ENCODE assay signal across 10 mouse cellular contexts in the genomic region with DNA sequence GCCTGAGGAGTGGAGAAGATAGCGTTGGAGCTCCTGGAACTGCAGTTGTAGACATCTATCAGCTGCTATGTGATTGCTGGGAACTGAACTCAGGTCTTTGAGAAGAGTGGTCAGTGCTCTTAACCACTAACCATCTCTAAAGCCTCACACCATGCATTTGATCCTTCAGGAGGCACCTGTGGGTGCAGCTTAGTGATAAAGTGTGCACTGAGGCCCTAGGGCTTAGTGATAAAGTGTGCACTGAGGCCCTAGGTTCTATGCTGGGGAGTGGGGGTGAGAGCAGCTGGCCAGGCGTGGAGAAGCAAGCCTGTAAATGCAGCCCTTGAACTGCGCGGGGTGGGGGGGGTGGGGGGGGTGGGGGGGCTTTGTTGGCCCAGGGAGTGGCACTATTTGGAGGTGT. TPM values are rescaled to one million over a fixed set of nuclear protein-coding genes. Genes with fewer than 3 reads are reported as not detected.
A peak's percentile ranks its signal among the peaks of the same experiment; 100 is the strongest.
DNase-seq lines count a peak whose midpoint lies in the region; ATAC-seq and TF ChIP-seq lines count a peak whose summit lies in the region.
"Had no signal": no experiment of that assay in that cellular context is flagged by ENCODE, and none has a peak within 500 bp of the region (broad histone marks: within the 10 kb centered on the region; RNA-seq: fewer than 3 reads in every experiment).

No protein-coding gene starts in this region.

- no peak overlapping the region for H3K4me2 ChIP-seq in heart, postnatal 0 days (ENCODE audit: low read depth, low read length)
- no peak overlapping the region for H3K4me2 ChIP-seq in intestine, embryonic 15.5 days (replicated peaks)
- no peak overlapping the region for H3K4me2 ChIP-seq in neural tube, embryonic 13.5 days
- H3K4me2 ChIP-seq: limb, embryonic 12.5 days had no signal

- WGBS in heart, postnatal 0 days = 77% methylated on average over 2 of the region's 4 CpGs
- WGBS in intestine, embryonic 15.5 days = 61% methylated on average over 4 of the region's 4 CpGs
- WGBS in neural tube, embryonic 13.5 days = 63% methylated on average over 4 of the region's 4 CpGs

- no peaks in the 10 kb centered on the region for H3K9me3 ChIP-seq in heart, postnatal 0 days (replicated peaks; ENCODE audit: control insufficient read depth, low read length)
- H3K9me3 ChIP-seq in erythroblast, embryonic 14.5 days (ENCODE audit: control insufficient read depth, low read length) = no peaks in the 10 kb centered on the region
- no peaks in the 10 kb centered on the region for H3K9me3 ChIP-seq in intestine, embryonic 15.5 days
- H3K9me3 ChIP-seq in neural tube, embryonic 13.5 days = no peaks in the 10 kb centered on the region
- H3K9me3 ChIP-seq: limb, embryonic 12.5 days had no signal

- no peak for ATAC-seq in heart, postnatal 0 days (ENCODE audit: insufficient read depth, low read depth)
- ATAC-seq in intestine, embryonic 15.5 days = peak; percentile 60
- ATAC-seq in neural tube, embryonic 13.5 days (ENCODE audit: low read depth) = no peak

- H3K27me3 ChIP-seq in heart, postnatal 0 days (ENCODE audit: control insufficient read depth, insufficient read depth, low read length) = no peaks in the 10 kb centered on the region
- no peaks in the 10 kb centered on the region for H3K27me3 ChIP-seq in erythroblast, embryonic 14.5 days (ENCODE audit: control insufficient read depth)
- H3K27me3 ChIP-seq in intestine, embryonic 15.5 days (replicated peaks) = no peaks in the 10 kb centered on the region
- H3K27me3 ChIP-seq in neural tube, embryonic 13.5 days = no peaks in the 10 kb centered on the region
- H3K27me3 ChIP-seq: limb, embryonic 12.5 days had no signal

- 0 out of 2 replicates have a peak overlapping the region, but pooled peaks have one; percentile 87 for H3K27ac ChIP-seq in heart, postnatal 0 days (ENCODE audit: low read depth)
- H3K27ac ChIP-seq in intestine, embryonic 15.5 days = no peak overlapping the region
- H3K27ac ChIP-seq in neural tube, embryonic 13.5 days (replicated peaks) = 0 out of 2 replicates have a peak overlapping the region, but pooled peaks have one; percentile 15
- H3K27ac ChIP-seq: limb, embryonic 12.5 days had no signal

- H3K4me1 ChIP-seq in heart, postnatal 0 days (ENCODE audit: control insufficient read depth, insufficient read depth) = peaks cover 30% of the 10 kb centered on the region
- peaks cover 97% of the 10 kb centered on the region for H3K4me1 ChIP-seq in erythroblast, embryonic 14.5 days (ENCODE audit: control insufficient read depth)
- H3K4me1 ChIP-seq in intestine, embryonic 15.5 days (replicated peaks) = peaks cover 19% of the 10 kb centered on the region
- H3K4me1 ChIP-seq in neural tube, embryonic 13.5 days (replicated peaks) = peaks cover 17% of the 10 kb centered on the region

- no peak for TF ChIP-seq CTCF in heart, postnatal 0 days (IDR thresholded peaks at IDR 0.05; ENCODE audit: low read depth)

- no peak for TF ChIP-seq EP300 in heart, postnatal 0 days (IDR thresholded peaks at IDR 0.05; ENCODE audit: low read depth)

- DNase-seq in heart, postnatal 0 days (ENCODE audit: low spot score) = no peak
- DNase-seq in heart, adult 8-10 months (ENCODE audit: low spot score) = no peak
- no peak for DNase-seq in right cerebral cortex, adult 2 months (ENCODE audit: low spot score in 2 of 2)
- no peak for DNase-seq in adrenal gland, postnatal 4 days (ENCODE audit: low spot score in 2 of 2)

- no peak overlapping the region for H3K9ac ChIP-seq in heart, postnatal 0 days (replicated peaks; ENCODE audit: low read depth, low read length)
- no peak overlapping the region for H3K9ac ChIP-seq in intestine, embryonic 15.5 days
- H3K9ac ChIP-seq in neural tube, embryonic 13.5 days = no peak overlapping the region
- H3K9ac ChIP-seq: limb, embryonic 12.5 days had no signal

- H3K4me3 ChIP-seq in heart, postnatal 0 days (ENCODE audit: low read depth, low read length) = no peak overlapping the region
- peak overlapping the region; percentile 52 for H3K4me3 ChIP-seq in erythroblast, embryonic 14.5 days (replicated peaks)
- H3K4me3 ChIP-seq in intestine, embryonic 15.5 days (replicated peaks) = no peak overlapping the region
- H3K4me3 ChIP-seq in neural tube, embryonic 13.5 days = no peak overlapping the region
- H3K4me3 ChIP-seq: limb, embryonic 12.5 days had no signal

- peaks cover 4% of the 10 kb centered on the region for H3K36me3 ChIP-seq in heart, postnatal 0 days (replicated peaks; ENCODE audit: control insufficient read depth, insufficient read depth, low read length)
- peaks cover 66% of the 10 kb centered on the region for H3K36me3 ChIP-seq in erythroblast, embryonic 14.5 days (ENCODE audit: control insufficient read depth)
- peaks cover 3% of the 10 kb centered on the region for H3K36me3 ChIP-seq in intestine, embryonic 15.5 days
- peaks cover 5% of the 10 kb centered on the region; the same call in 1 of the 2 replicates for H3K36me3 ChIP-seq in neural tube, embryonic 13.5 days

RNA-seq across cellular contexts. Expression of a gene that starts 11.9 kb away (rescaled TPM):
- total RNA-seq in heart, postnatal 0 days (2014; rRNA removed; ENCODE audit: low replicate concordance) = 52.9 and 56.4 TPM in 2 replicates
- 37.6 and 40.5 TPM in 2 replicates for polyA plus RNA-seq in heart, postnatal 0 days (2015; fragmentation: Nextera tagmentation; extraction: Ambion mirVana)
- 10 to 100 TPM; 61.4 to 77.3 (median 68.1) TPM for total RNA-seq in heart, adult 8-10 months (2022)
- 2.1 and 2.3 TPM in 2 replicates for polyA plus RNA-seq in erythroblast, embryonic 14.5 days (2012)
- 36.8 and 39.4 TPM in 2 replicates for polyA plus RNA-seq in intestine, embryonic 15.5 days (2015; fragmentation: Nextera tagmentation; extraction: Ambion mirVana)
- 38.7 and 39.9 TPM in 2 replicates for polyA plus RNA-seq in neural tube, embryonic 13.5 days (2015; fragmentation: Nextera tagmentation; extraction: Ambion mirVana)
- total RNA-seq in adrenal gland, postnatal 4 days (2021) = 10 to 100 TPM; 23.6 to 24.1 TPM

RNA-seq across cellular contexts. Expression of a gene that starts 27.6 kb away (rescaled TPM):
- total RNA-seq in heart, postnatal 0 days (2014; rRNA removed; ENCODE audit: low replicate concordance) = 3.5 and 10.6 TPM in 2 replicates
- 3.6 TPM in 2 replicates for polyA plus RNA-seq in heart, postnatal 0 days (2015; fragmentation: Nextera tagmentation; extraction: Ambion mirVana)
- total RNA-seq in heart, adult 8-10 months (2022) = 1 to 10 TPM; 3.3 to 8.5 (median 7.4) TPM
- polyA plus RNA-seq in erythroblast, embryonic 14.5 days (2012) = not detected in 2 replicates
- polyA plus RNA-seq in intestine, embryonic 15.5 days (2015; fragmentation: Nextera tagmentation; extraction: Ambion mirVana) = 1.4 and 1.5 TPM in 2 replicates
- 2.0 and 2.6 TPM in 2 replicates for polyA plus RNA-seq in neural tube, embryonic 13.5 days (2015; fragmentation: Nextera tagmentation; extraction: Ambion mirVana)
- total RNA-seq in adrenal gland, postnatal 4 days (2021) = 1 to 10 TPM; 4.5 to 4.8 TPM
- total RNA-seq: common myeloid progenitor, adult 5-6 weeks had no signal

RNA-seq across cellular contexts. Expression of a gene that starts 31.6 kb away (rescaled TPM):
- total RNA-seq in heart, postnatal 0 days (2014; rRNA removed; ENCODE audit: low replicate concordance) = 115 and 127 TPM in 2 replicates
- 67.7 and 72.2 TPM in 2 replicates for polyA plus RNA-seq in heart, postnatal 0 days (2015; fragmentation: Nextera tagmentation; extraction: Ambion mirVana)
- 10 to 100 TPM; 18.0 to 27.2 (median 24.3) TPM for total RNA-seq in heart, adult 8-10 months (2022)
- 17.7 TPM in 2 replicates for polyA plus RNA-seq in erythroblast, embryonic 14.5 days (2012)
- 109 and 114 TPM in 2 replicates for polyA plus RNA-seq in intestine, embryonic 15.5 days (2015; fragmentation: Nextera tagmentation; extraction: Ambion mirVana)
- 41.2 and 46.3 TPM in 2 replicates for polyA plus RNA-seq in neural tube, embryonic 13.5 days (2015; fragmentation: Nextera tagmentation; extraction: Ambion mirVana)
- total RNA-seq in adrenal gland, postnatal 4 days (2021) = 10 to 100 TPM; 83.7 to 89.3 TPM

RNA-seq across cellular contexts. Expression of a gene that starts 39.9 kb away (rescaled TPM):
- total RNA-seq in heart, postnatal 0 days (2014; rRNA removed; ENCODE audit: low replicate concordance) = not detected in 2 replicates
- 0.47 and 0.56 TPM in 2 replicates for polyA plus RNA-seq in heart, postnatal 0 days (2015; fragmentation: Nextera tagmentation; extraction: Ambion mirVana)
- not detected for total RNA-seq in heart, adult 8-10 months (2022)
- not detected in 2 replicates for polyA plus RNA-seq in erythroblast, embryonic 14.5 days (2012)
- polyA plus RNA-seq in intestine, embryonic 15.5 days (2015; fragmentation: Nextera tagmentation; extraction: Ambion mirVana) = 0.14 and 0.34 TPM in 2 replicates
- 0.41 and 0.59 TPM in 2 replicates for polyA plus RNA-seq in neural tube, embryonic 13.5 days (2015; fragmentation: Nextera tagmentation; extraction: Ambion mirVana)
- under 1 TPM in 1 of 2 experiments, not detected in 1; 0.39 TPM for total RNA-seq in adrenal gland, postnatal 4 days (2021)
- total RNA-seq: common myeloid progenitor, adult 5-6 weeks had no signal
- polyA plus RNA-seq: limb, embryonic 12.5 days; neural tube, embryonic 11.5 days had no signal

RNA-seq across cellular contexts. Expression of a gene that starts 42.4 kb away (rescaled TPM):
- total RNA-seq in heart, postnatal 0 days (2014; rRNA removed; ENCODE audit: low replicate concordance) = 80.7 and 108 TPM in 2 replicates
- polyA plus RNA-seq in heart, postnatal 0 days (2015; fragmentation: Nextera tagmentation; extraction: Ambion mirVana) = 51.7 and 53.6 TPM in 2 replicates
- total RNA-seq in heart, adult 8-10 months (2022) = 100 to 1,000 TPM; 137 to 160 (median 149) TPM
- polyA plus RNA-seq in erythroblast, embryonic 14.5 days (2012) = 0.29 and 0.44 TPM in 2 replicates
- 11.3 and 12.5 TPM in 2 replicates for polyA plus RNA-seq in intestine, embryonic 15.5 days (2015; fragmentation: Nextera tagmentation; extraction: Ambion mirVana)
- polyA plus RNA-seq in neural tube, embryonic 13.5 days (2015; fragmentation: Nextera tagmentation; extraction: Ambion mirVana) = 103 and 117 TPM in 2 replicates
- total RNA-seq in adrenal gland, postnatal 4 days (2021) = 10 to 100 TPM; 19.3 to 28.8 TPM

Comparison
In these comparisons a context has a peak if more than half of its experiments do, and no peak if none do; other contexts are left out.
1. RNA of a gene that starts 11.9 kb away (polyA plus RNA-seq): 37.6 to 40.5 TPM in heart, postnatal 0 days, 38.7 to 39.9 TPM in neural tube, embryonic 13.5 days and 36.8 to 39.4 TPM in intestine, embryonic 15.5 days; 2.1 to 2.3 TPM in erythroblast, embryonic 14.5 days; every median in the first group is over 10 times any median in the second.